Mouse (Mus musculus): Measurements from ENCODE around the gene 2310057N15Rik.

GRCm38 (mm10) chr16:88728812-88729275 lies 45.2 kb downstream of the 2310057N15Rik start, which contains the start of gene Krtap13-1:
- TF ChIP-seq POLR2A (IDR thresholded peaks at IDR 0.05; ENCODE audit: borderline replicate concordance, extremely low read depth, low read depth, low read length) (no peak), CTCF (IDR thresholded peaks at IDR 0.05; ENCODE audit: insufficient read depth, low read length) (no peak)

Data from lung, adult 2 months (tissue).